Mouse (Mus musculus) heart, postnatal 4 days (tissue): Measurements from ENCODE around the gene Magt1. TPM values are rescaled to one million over a fixed set of nuclear protein-coding genes. Genes with fewer than 3 reads are reported as not detected.
"Not testable (repeated sequence)": the region's sequence is repeated elsewhere in the genome, so short reads cannot be mapped to it uniquely, and the experiment has no call there.

Experiments
- DNase-seq: peaks from one replicate; pipeline ENCODE4 v3.0.0; 2021
- total RNA-seq, 2 experiments: library from RNA; stranded (reverse); gene quantifications; 2 replicates each; pipeline ENCODE4 v1.2.3; 2021

Gene Magt1
- 10 to 100 TPM; 44.6 to 44.7 TPM for total RNA-seq

DNA sequence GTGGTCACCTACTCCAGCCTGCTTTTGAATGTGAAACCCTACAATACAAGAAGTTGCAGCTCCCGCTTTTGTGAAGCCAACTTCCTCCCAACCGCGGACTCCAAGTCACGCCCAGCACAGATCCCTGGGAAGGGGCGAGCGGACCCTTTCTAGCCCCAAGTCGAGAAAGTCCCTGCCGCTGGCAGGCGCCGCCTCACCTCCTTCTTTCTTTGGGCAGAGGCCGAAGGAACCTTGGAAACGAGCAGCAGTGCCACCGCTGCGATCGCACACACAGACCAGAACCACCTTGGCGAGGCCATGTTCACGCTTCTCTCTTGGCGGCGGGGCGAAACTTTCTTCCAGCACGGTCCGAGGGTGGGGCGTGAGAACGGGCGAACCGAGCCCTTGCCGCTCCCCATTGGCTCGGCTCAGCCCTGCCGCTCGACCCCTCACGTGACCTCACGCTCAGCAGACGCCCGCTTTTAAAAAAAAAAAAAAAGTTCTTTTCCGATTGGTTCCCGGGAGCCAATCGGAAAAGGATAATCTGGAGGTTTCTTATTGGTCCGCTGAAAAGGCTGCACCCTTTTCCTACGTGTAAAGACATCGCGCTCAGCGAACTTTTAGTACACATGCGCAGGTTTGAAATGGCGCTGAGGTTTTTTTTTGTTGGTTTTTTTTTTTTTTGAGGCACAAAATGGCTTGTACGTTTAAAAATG lies at the start of gene Magt1:
Gene Magt1, minus strand, starts transcription at position 442 of the 695 bp plus-strand sequence.
- peak; percentile 85 for DNase-seq

DNA sequence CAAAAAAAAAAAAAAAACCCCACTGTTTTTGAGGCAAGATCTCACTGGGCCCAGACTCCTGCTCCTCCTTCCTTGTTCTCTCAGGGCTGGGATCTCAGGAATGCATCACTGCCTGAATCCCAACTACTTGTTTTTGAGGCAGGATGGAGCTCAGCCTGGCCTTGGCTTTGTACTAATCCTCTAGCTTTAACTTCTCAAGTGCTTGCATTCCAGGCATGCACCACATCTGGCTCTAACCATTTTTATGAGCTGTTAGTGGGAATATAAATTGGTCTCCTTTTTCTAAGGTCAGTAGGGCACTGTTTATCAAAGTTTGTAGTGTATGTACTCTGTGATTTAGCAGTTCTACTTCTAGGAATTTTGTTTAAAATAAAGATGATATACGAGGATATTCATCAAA lies 36.5 kb upstream of the Magt1 start:
- no peak for DNase-seq

DNA sequence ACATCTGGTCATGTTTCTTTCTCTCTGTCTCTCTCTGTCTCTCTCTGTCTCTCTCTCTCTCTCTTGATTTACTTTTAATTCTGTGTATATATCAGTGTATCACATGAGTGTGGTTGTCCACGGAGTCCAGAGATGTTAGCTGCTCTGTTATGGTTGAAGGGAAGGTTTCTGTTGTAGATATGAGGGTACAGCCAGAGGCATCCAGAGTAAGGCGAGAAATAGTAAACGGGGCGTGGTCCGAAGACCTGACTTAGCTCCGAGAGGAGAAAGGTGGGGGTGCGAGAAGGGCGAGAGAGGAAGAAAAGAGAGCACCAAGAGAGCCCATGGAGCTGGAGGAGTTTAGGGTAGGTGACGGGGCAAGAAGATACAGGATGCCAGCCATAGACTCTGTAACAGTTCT lies 34.2 kb upstream of the Magt1 start:
- no peak for DNase-seq

DNA sequence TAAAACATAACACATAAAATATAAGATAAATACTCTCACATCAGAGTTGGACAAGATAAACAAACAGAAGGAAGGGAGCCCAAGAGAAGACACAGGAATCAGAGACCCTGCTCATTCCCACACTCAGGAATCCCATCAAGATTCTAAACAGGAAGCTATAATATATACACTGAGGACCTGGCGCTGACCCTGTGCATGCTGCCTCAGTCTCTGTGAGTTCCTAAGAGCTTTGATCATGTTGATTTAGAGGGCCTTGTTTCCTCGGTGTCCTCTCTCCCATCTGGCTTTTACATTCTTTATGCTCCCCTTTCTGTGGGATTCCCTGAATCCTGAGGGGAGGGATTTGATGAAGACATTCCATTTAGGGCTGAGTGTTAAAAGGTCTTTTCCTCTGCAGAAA lies 33.7 kb upstream of the Magt1 start:
- DNase-seq, result no peak

DNA sequence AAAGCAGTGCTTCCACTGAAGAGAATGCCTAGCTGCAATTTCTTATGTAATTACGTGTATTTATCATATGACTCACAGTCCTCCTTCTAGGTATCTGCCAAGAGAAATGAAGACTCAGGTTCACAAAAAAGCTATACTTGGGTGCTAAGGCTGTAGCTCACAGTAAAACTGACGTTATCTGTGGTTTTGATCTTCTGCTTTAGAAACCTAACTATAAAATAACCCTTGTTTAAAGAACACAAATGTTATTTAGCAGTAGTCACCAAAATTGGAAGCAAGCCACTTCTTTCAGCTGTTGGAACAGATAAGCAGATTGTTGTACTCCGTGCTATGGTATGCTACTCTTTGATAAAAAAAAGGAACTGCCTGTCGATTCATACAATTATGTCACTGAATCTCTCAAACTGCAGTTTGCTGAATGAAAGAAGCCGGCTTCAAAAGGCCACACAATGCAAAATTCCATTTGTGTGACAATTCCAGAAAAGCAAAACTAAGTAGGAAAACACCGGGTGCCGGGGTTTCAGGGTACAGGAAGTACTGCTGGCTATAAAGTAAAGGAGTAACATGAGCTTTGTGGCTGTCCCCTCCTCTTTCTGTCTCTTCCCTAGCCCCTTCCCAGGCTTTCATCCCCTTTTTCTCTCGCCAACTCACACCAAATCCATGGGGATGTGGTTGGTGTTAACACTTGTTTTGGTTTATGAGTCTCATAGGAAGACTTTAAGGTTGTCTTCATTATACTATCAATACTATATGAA lies 32.3 kb upstream of the Magt1 start:
- DNase-seq, result no peak

DNA sequence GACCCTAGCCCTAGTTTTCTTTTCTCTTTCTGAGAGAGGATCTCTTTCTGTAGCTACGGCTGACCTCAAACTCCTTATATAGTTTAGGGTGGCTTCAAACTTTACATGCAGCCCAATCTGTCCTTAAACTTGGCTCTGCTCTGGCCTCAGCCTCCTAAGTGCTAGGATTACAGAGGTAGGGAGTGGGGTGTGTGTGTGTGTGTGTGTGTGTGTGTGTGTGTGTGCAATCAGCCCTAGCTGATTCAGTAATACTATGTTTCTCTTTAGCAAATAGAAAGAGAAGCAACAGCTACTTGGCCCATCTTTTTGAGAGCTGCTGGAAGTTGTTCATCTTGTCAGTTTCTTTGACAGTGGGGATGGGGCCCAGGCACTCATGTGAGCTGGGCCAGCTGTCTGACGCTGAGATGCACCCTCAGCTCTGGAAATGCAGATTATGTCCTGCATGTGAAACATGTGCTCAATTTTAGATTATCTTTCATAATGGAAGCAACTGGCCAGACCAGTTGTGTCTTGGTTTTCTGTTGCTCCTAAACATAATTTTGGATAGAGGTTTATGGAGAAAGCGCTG lies 25.6 kb upstream of the Magt1 start:
- no peak for DNase-seq

DNA sequence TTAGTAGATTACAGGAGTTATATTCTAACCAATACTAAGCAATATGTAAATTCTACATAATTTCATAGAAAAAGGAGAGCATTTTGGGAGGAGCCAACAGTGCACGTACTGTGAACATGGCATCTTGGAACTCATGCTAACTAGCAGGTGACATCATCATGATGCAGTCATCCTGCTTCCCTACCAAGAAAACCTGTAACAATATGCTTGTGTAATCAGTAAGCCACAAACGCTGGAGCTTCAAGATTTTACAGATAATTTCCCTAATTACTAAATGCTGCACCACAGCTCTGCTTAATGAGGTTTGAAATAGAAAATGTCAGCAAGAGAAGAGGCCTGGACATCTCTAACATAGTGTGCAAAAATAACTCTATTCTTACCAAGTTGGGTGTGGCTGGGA lies 24.0 kb upstream of the Magt1 start:
- DNase-seq, result no peak

DNA sequence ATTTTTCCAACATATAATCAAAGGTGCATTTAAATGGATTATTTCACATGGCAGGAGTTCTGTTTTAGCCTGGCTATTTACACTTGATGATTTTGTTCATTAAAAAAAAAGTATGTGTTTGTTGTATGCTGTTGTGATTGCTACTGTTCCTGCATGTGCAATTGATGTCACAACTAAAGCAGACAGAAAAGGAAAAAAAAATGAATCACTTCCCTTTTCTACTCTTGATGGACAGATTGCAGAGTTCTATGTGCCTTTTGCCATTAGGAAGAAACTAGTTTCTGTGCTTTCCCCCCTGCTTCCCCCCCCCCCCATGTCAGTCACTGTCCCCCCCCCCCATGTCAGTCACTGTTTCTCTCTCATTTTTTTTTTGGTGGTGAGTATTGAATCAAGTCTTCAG lies 19.4 kb upstream of the Magt1 start:
- DNase-seq, result no peak

DNA sequence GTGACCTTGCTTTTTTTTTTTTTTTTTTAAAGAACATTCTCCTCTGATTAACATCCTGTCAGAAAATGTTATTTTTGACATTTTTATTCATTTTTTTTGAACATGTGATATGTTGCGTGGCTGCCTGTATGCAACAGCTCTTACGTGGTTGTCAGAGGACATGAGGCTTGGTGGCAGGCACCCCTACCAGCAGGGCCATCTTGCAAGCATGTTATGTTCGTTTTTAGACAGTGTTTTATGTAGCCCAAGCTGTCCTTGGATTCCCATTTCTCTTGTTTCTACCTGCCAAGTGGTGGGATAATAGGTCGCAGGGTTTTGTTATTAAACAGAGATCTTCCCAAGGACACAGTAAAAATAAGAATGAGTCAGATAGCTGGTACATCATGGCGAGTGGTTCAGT lies 18.5 kb upstream of the Magt1 start:
- DNase-seq, result no peak

DNA sequence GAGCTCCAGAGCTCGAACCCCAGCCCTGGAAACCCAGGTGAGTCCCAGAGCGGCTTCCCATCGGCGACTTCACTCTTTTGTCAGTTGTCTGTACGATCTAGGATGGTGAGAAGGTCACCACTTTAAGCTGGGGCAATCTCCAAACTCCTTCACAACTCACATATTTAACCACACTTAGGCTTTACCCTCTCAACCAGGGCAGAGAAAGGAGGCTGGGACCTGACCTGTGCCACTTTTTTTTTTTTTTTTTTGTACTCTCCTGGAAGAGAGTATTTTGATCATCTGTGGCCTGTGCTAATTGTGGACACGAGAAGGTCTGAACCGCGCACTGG lies 15.6 kb upstream of the Magt1 start:
- DNase-seq, result no peak

DNA sequence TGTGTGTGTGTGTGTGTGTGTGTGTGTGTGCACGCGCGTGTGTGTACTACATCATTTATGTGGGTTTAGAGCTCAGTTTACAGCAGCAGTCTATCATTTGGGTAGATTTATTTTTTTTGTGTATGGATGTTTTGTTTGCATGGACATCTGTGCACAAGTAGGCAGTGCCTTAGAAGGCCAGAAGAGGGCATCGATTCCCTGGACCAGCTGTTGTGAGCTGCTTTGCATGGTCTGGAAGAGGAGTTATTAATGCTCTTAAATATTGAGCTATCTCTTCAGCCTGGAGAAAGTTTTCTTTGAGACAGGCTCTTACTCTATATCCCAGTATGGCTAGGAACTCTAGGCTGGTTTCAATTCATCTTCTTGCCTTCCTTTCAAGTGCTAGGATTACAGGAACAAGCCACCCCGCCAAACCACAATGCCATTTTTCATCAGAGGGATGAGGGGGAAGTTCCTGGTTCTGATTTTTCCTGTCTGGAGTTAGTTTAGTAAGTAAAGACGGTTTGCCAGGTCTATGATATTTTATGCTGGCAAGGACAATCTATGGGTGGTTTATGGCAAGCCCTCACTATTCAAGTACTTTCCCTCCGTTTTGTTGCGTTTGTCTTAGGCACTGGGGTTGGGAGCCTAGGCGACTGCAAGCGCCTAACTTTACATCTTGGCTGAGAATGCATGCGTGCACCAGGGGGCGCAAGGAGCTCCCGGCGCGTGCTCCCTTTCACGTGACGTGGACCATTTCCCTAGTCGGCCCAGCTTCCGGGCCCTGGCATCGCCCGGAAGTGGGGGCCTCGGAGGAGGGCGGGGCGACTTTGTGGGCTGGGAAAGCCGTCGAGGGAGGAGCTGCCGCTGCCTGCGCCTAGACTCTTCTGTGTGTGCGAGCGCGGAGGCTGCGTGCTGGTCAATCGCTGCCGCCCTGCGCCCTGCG lies 15.0 kb upstream of the Magt1 start, which contains the start of gene Atp7a:
Gene Atp7a, plus strand, starts transcription at position 859 of the 925 bp plus-strand sequence.
- DNase-seq, result peak; percentile 92

DNA sequence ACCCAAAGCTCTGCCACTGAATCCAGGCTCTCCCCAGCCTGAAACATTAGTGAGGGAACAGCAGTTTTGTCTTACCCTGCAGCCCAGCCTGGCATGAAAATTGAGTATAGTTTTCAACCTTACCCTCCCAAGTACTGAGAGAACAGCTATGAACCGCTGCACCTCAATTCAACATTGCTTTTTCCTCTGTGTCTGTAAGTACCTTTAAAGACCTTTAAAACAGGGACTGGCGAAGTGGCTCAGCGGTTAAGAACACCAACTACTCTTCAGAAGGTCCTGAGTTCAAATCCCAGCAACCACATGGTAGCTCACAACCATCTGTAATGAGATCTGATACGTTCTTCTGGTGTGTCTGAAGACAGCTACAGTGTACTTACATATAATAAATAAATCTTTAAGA lies 5.8 kb upstream of the Magt1 start:
- no peak for DNase-seq

DNA sequence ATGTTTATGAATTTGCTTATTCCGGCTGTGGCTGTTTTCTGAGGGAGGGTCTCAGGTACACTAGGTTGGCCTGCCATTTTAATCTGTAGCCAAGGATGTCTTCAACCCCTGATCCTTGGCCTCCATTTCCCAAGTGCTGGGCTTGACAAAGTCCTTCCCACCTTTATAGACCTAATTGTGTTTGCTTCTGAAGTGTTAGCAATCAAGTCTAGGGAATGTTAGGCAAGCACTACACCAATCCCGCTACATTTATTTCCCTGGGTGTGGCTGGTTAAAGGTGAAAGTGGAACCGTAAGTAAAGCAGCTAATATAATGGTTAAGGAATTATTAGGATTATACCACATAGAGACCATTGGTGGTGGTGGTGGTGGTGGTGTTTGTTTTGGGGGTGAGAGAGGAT lies 5.4 kb upstream of the Magt1 start:
- no peak for DNase-seq

DNA sequence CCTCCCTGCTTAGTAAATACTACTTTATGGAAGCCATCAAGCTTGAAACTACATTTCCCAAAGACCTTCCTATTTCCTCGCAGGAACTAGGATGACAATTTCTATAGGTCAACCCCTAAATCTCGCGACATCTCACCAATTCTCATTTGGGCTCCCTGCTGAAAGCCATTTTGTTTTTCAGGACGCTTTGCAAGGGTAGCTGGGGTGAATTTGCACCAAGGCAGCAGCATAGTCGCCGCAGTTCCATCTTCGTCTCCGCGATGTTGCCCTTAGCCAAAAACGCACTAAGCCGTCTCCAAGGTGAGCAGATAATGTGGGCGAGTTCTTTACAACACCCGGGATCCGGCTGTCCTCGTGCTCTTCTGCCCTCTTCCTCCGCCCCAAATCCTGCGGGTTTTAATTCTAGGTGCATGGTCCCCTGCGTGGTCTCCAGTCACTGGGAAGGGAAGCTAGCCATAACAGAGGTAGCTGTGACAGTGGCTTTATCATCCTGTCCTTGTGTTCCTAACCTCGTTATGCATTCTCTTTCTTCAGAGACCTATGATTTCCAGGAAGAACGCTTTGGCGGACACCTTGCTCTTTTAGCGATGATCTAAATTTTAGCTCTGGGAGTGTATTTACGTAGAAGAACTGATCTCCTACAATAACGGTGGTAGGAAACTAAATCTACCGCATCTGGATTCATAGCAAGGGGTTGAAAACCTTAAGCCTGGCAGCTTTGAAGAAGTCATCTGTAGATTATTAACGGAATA lies 4.0 kb upstream of the Magt1 start, which contains the start of gene Cox7b:
Gene Cox7b, plus strand, starts transcription at position 130 of the 752 bp plus-strand sequence.
- DNase-seq, result peak; percentile 84

DNA sequence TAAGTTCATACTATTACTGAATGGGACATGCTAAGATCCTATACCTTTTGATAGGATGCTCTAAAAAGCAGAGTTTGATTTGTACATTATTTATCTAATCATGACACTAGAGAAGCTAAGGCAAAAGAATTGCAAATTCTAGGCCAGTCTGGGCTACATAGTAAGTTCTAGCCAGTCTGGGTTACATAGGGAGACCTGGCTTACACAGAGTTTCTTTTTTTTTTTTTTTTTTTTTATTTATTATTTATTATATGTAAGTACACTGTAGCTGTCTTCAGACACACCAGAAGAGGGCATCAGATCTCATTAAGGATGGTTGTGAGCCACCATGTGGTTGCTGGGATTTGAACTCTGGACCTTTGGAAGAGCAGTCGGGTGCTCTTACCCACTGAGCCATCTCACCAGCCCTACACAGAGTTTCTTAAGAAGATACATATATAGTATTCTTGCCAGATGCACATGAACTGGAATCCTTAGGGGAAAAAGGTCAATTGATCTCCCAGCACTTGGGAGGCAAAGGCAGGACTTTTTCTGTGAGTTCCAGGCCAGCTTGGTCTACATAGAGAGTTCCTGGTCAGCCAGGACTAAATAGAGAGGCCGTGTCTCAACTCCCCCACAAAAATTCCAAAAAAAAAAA lies 3.2 kb upstream of the Magt1 start:
- not testable (repeated sequence) for DNase-seq

DNA sequence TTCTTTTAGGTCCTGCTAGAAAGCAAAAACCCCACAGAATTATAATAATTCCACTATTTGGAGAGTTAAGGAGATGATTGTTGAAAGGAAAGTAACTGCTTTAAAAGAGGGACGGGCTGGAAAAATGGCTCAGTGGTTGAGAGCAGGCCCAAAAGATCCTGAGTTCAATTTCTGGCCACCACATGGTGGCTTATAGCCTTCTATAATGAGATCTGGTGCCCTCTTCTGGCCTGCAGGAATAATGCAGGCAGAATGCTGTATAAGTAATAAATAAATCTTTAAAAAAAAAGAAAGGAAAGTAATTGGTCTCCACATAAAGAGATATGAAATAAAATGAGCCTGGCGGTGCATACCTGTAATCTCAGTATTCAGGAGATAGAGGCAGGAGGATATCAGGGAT lies 1.5 kb upstream of the Magt1 start:
- DNase-seq, result peak; percentile 52

DNA sequence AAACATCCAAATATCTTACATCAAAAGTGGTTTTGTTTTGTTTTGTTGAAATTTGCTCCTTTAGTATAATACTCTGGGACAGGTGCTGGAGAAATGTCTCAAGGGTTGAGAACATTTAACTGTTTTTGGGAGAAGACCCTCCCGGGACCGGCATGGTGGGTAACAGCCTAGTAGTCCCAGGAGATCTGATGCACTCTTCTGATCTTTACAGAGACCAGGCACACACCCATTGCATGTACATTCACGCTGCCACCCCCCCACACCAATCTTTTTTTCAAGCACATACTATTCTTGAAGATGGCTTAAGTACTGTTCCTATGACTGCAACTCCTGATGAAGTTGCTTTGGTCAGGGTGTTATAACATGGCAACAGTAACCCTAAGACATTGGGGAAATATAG lies 853 bp upstream of the Magt1 start:
- DNase-seq, result no peak

DNA sequence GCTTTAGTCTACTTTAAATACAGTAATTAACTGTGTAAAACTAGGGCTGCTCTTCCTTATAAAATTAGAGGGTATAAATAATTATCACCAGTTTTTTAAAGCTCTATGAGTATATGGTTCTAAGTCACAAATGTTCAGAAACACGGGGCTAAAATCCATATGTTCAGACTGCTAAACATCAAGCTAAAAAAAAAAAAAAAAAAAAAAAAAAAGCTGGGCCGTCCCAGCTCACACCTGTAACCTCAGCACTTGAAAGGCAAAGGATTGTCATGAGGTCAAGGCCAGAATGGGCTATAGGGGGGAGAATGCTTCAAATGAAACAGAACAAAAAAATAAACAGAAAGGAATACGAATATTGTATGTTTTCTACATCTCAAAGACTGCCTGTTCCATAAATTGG lies 944 bp downstream of the Magt1 start:
- no peak for DNase-seq

DNA sequence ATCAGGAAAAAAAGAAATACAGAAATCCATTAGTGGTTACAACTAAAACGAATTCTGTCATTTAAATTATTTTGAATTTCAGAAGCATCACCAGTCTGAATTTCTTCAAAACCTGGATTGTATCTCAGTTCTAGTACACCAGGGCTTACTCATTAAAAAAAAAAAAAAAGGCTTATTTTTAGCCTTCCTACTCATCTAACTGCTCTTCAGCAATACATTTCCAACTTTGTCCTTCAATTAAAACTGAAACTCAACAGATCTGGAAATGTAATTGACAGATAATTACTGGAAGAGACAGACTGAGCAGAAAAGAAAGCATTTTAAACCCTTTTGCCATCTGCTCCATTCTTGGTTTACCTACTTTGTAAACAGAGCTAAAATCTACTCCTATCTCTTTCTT lies 10.1 kb downstream of the Magt1 start:
- DNase-seq, result no peak

DNA sequence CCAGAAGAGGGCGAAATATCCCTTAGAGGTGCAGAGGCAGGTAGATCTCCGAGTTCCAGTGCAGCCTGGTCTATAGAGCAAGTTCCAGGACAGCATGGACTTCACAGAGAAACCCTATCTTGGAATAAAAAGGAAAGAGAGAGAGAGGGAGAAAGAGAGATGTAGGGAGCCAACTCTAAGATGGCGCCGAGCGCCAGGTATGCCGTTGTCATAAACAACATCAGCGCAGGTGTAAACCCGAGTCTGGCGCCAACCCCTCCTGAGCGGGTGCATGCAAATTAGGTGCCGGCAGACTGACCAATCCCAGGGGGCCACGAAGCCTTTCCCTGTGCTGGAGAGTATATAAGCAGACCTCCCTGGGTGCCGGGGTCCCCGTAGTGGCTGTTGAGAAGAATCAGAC lies 54.6 kb downstream of the Magt1 start:
- DNase-seq, result not testable (repeated sequence)

DNA sequence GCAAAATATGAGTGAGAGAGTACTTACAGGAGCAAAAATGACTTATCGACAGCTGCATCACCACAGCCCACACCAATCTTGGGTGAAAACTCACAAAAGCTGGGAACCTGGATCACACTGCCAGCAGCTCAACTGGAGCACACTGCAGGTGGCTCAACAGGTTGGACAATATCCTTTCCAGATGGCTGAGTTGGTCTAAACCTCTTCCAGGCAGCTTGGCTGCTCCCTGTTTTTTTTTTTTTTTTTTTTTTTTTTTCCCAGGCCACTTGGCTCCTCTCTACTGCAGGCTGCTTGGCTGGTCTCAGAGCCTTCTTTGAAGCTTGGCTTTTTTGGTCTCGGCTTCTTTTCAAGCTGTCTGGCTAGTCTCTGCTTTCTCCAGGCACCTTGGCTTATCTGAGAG lies 57.7 kb downstream of the Magt1 start:
- no peak for DNase-seq

DNA sequence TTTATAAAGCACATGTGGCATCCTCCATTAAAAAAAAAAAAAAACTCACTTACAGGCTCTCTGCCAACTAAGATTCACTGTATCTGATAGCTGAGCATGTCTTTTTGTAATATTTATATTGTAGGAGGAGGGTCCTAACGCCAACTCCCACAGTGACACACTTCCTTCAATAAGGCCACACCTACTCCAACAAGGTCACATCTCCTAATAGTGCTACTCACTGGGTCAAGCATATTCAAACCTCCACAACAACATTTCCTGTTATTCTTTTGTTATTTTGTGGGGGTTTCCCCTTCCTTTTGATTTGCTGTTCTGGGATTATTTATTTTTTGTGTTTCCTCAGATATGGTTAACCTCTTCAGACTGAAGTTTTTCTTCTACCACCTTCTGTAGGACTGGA lies 65.3 kb downstream of the Magt1 start:
- no peak for DNase-seq
